Mouse (Mus musculus): ENCODE measurements around the gene Hnrnpr. TPM values are rescaled to one million over a fixed set of nuclear protein-coding genes. Genes with fewer than 3 reads are reported as not detected.

Gene Hnrnpr
- polyA plus RNA-seq (2015; fragmentation: Nextera tagmentation; extraction: Ambion mirVana): 69.1 and 82.8 TPM in 2 replicates

DNA sequence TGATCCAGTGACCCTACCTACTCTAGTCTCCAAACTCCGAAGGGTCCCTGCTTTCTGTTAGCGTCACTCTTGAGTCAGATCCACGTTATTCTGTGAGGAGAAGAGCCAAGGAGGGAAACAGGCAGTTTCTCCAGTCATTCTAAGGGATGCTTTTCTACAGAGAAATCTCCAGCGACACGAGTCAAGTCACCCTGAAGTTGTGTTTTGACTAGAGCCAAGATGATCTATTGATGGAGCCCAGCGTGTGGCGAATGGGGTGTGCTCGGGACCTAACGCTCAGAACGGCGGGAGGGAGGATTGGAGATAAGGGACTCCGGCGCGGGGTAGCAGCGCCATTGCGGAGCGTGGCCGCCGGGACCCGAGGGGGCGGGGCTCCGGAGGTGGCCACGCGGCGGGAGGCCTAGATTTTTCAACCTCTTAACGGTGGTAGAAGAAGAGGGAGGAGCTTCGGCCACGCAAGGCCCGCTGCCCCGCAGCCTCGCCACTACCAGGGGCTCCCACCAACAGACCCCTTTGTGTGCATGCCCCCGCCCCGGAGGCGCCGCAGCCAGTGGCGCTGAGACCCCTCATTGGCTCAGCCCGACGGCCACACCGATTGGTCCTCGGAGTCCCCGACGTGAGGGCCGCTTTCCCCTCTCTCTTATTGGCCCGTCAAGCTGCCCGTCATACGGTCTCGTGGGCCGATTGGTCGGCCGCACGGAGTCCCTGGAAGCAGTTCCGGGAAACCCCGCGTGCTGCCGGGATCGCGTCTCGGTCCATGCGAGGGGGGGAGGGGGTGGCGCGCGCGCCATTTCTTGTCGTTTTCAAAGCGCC is at the start of gene Hnrnpr:
Hnrnpr (plus strand) TSS at position 714 of the 813 bp plus-strand sequence.

DNA sequence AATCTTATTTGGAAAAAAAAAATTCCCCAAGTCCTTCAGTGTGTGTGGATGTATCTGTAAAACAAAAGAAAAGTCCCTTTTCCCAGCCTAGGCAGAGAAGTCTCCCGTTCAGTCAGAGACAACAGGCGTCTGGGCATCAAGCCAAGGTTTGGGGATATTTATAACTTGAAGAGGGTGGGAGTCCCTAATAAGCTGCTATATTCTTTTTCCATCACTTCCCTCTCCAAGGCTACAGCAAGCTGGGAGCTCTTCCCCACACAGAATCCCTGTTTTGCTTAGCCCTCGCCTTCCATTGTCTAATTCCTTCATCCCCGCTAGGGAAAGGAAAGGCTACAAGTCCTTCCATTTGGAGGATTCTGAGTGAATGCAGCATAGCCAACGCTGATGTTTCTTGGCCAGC is 26.3 kb upstream of the Hnrnpr start, which contains the start of gene Zfp46:
Zfp46 (plus strand) TSS at position 229 of the 400 bp plus-strand sequence.

Other genes with a start within 250 kb of the Hnrnpr start
- gene Id3, start 167.4 kb upstream of the Hnrnpr start, polyA plus RNA-seq (2015; fragmentation: Nextera tagmentation; extraction: Ambion mirVana): 231 and 234 TPM in 2 replicates
- gene E2f2, start 138.5 kb upstream of the Hnrnpr start, polyA plus RNA-seq (2015; fragmentation: Nextera tagmentation; extraction: Ambion mirVana): 1.6 and 2.3 TPM in 2 replicates
- gene Asap3, start 104.6 kb upstream of the Hnrnpr start, polyA plus RNA-seq (2015; fragmentation: Nextera tagmentation; extraction: Ambion mirVana): 5.3 and 5.6 TPM in 2 replicates
- gene Tcea3, start 63.2 kb upstream of the Hnrnpr start, polyA plus RNA-seq (2015; fragmentation: Nextera tagmentation; extraction: Ambion mirVana): 72.1 and 72.4 TPM in 2 replicates
- 13.0 and 13.1 TPM in 2 replicates for gene Zfp46, start 26.3 kb upstream of the Hnrnpr start, polyA plus RNA-seq (2015; fragmentation: Nextera tagmentation; extraction: Ambion mirVana)
- gene Htr1d, start 112.6 kb downstream of the Hnrnpr start, polyA plus RNA-seq (2015; fragmentation: Nextera tagmentation; extraction: Ambion mirVana): 2.0 and 2.1 TPM in 2 replicates
- gene 6030445D17Rik, start 151.3 kb downstream of the Hnrnpr start, polyA plus RNA-seq (2015; fragmentation: Nextera tagmentation; extraction: Ambion mirVana): 0.28 and 0.41 TPM in 2 replicates
- gene Luzp1, start 158.8 kb downstream of the Hnrnpr start, polyA plus RNA-seq (2015; fragmentation: Nextera tagmentation; extraction: Ambion mirVana): 89.5 and 108 TPM in 2 replicates